Mouse (Mus musculus) A20 (cell line): ENCODE results near the gene Tas2r108.

Source experiments
- DNase-seq: peaks from one replicate; pipeline ENCODE4 v3.0.0-alpha.2; 2011; ENCODE audit warnings: low read depth, low spot score

Gene Tas2r108

GRCm38 (mm10) chr6:40493229-40493628, at the start of gene Tas2r108:
TSS of gene Tas2r108 (plus strand) at chr6:40493529.
- DNase-seq: no peak

GRCm38 (mm10) chr6:40448626-40449025, 44.7 kb upstream of the Tas2r108 start:
- no peak for DNase-seq

GRCm38 (mm10) chr6:40454436-40455041, 38.8 kb upstream of the Tas2r108 start:
- DNase-seq: peak; percentile 65

DNA sequence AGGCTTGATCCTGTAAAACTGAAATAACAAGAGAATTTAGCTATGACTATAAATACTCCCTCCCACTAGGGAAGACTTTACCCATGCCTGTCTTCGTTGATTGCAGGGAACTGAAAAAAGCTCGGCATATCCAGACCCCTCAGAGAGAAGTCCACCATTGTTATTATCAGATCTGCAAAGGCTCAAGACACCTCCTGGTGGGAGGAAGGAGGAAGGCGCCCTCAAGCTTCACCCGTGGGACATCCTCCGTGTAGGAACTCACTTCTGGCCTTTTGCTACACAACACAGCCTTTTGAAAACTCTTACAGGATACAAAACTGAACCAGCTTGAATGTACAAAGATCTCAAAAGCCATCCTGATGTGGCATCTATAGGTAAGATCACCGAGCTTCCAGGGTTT, 27.6 kb upstream of the Tas2r108 start:
- peak; percentile 23 for DNase-seq

- DNase-seq: peak; percentile 97
Measured at GRCm38 (mm10) chr6:40470916-40471719, 22.2 kb upstream of the Tas2r108 start, which contains the start of gene Ssbp1. TSS of gene Ssbp1 (plus strand) at chr6:40471352.

GRCm38 (mm10) chr6:40471720-40472010, 21.7 kb upstream of the Tas2r108 start:
- DNase-seq: no peak

GRCm38 (mm10) chr6:40476132-40476531, 17.2 kb upstream of the Tas2r108 start:
- DNase-seq: peak; percentile 67

DNA sequence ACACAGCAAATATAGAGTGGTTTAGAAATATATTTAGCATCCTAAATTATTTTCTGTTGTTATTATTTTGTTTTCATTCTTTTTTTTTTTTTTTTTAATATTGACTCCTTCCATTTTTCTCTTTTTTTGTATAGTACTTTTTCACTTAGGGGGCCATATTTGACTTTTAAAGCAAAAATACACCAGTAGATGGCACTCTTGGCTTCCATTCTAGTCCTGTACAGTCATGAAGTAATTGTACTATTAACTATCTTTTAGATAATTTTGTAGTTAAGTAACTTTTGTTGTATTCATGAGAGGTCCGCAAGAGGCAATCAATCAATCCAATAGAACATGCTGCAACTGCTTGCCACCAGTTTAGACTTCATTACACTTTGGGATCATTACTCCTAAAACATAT, 13.6 kb upstream of the Tas2r108 start:
- DNase-seq: peak; percentile 44

DNA sequence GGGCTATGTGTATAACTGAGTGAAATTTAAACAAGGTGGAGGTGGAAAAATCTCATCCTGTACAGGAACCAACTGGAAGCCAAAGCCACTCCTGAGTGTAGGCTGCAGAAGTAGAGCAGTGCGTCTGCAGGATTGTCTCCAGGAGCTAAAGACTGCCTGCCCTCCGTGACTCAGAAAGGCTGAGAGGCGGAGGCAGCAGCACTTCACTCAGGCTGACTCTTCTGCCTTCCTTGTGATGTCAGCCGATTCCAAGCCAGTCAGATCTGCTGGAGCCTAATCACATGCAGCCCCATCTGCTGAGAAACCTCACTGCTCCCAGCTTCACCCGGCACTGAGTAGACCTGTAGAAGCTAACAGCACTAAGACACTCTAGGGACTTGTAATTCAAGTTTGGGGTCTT, 11.0 kb upstream of the Tas2r108 start:
- no peak for DNase-seq

DNA sequence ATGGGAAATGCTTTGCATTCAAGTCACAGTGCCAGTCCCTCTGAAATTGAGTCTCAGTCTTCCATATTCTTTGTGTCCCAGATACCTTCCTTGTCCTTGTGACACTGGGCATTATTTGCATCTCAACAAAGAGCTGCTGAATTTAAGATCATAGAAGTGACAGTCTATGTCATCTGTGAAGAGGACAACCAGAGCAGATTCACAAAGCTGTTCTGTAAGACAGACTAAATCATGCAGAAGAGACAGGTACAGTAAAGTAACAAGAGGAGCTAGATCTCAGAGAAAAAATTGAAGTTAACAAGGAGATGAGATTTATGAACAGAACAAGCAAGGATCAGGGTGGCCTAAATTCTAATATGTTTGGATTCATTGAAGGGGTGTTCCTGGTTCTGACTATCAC, 2.4 kb upstream of the Tas2r108 start, which contains the start of gene Tas2r137:
Gene Tas2r137 (plus strand): TSS at position 301 of the 400 bp plus-strand sequence.
- DNase-seq: no peak

- no peak for DNase-seq
Measured at GRCm38 (mm10) chr6:40519408-40519807, 26.1 kb downstream of the Tas2r108 start, which contains the start of gene Prss37. TSS of gene Prss37 (minus strand) at chr6:40519508.
